Mouse (Mus musculus) bone marrow, adult 2 months (tissue): ENCODE data around the gene Ncoa6. TPM values are rescaled to one million over a fixed set of nuclear protein-coding genes. Genes with fewer than 3 reads are reported as not detected.

Experiments used
- H3K27ac ChIP-seq: fragments of 200-500 bp; 2 replicates; pipeline ENCODE4 v1.5.1; 2012; ENCODE audit warnings: low read depth, mild to moderate bottlenecking, control low read depth, inconsistent platforms, low read length; ENCODE audit not compliant: control insufficient read depth, poor library complexity, insufficient read depth
- H3K4me1 ChIP-seq: fragments of 200-500 bp; 2 replicates; pipeline ENCODE4 v1.6.1; 2011; ENCODE audit warnings: low read length; ENCODE audit not compliant: control insufficient read depth, insufficient read depth
- H3K4me3 ChIP-seq: fragments of 200-500 bp; replicated peaks from 2 replicates; pipeline ENCODE3; 2011; ENCODE audit warnings: mild to moderate bottlenecking, low read depth, low read length, control low read depth; ENCODE audit not compliant: control insufficient read depth
- CTCF ChIP-seq: fragments of 200-500 bp; IDR thresholded peaks from 2 replicates; pipeline ENCODE4 v1.5.1; 2011; ENCODE audit warnings: low read length, control low read depth; ENCODE audit not compliant: control insufficient read depth, insufficient read depth
- POLR2A ChIP-seq: fragments of 200-500 bp; IDR thresholded peaks from 2 replicates; pipeline ENCODE4 v1.6.1; 2011; ENCODE audit warnings: low read depth, mild to moderate bottlenecking, control low read depth, low read length, borderline replicate concordance; ENCODE audit not compliant: control insufficient read depth
- WGBS: fragments of 180-500 bp; shearing (Covaris S2); methylation state at CpG from one replicate; pipeline ENCODE4 v1.1.7; 2018; 5-methylcytosine and 5-hydroxymethylcytosine counted together
- polyA plus RNA-seq: library from polyadenylated mRNA; stranded (reverse); fragments of >200 nt; gene quantifications from 2 replicates; pipeline ENCODE4 v1.2.4, GENCODE M21; 2011; ENCODE audit warnings: low replicate concordance; ENCODE audit not compliant: missing spikeins, insufficient read depth, insufficient read length

Gene Ncoa6
- polyA plus RNA-seq: 18.1 and 35.1 TPM in 2 replicates

DNA sequence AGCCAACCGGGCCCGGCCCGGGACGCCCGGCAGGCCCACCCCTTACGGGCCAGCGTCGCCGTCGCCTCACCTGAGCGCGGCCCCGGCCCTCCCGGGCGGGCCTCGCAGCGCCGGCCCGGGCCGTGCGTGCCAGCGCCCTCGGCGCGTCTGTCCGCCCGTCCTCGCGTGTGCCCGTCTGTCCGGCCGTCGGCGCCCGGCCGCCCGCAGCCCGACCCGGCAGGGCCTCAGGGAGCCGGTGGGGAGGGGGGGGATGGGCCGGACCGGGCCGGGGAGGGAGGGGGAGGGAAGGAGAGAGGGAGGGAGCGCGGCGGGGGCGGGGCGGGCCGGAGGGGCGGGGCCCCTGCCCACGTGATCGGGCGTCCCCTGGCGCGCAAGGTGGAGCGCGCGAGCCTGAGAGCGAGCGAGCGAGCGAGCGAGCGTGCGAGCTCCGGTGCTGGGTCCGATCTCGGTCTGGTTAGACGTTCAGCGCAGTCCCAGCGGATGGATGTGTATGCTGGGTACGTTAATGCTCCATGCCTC, at the start of gene Ncoa6:
Gene Ncoa6 (minus strand): TSS at position 325 of the 519 bp plus-strand sequence.
- Histone ChIP-seq H3K27ac (peak within 1 kb of the TSS; percentile 81; the same call in 1 of the 2 replicates), H3K4me3 (peak within 1 kb of the TSS; percentile 87), H3K4me1 (no peaks in the 10 kb centered on the region; the same call in 1 of the 2 replicates)
- under 1% methylated on average over 65 of the region's 72 CpGs for WGBS
- no peak for TF ChIP-seq CTCF
- 0 out of 2 replicates have a peak, but pooled peaks have one; percentile 18 for TF ChIP-seq POLR2A

- WGBS: 26% methylated on average over 18 of the region's 18 CpGs
- peak overlapping the region; percentile 76 for H3K4me3 ChIP-seq
- peaks cover 3% of the 10 kb centered on the region; the same call in 1 of the 2 replicates for H3K4me1 ChIP-seq
- peak overlapping the region; percentile 77 for H3K27ac ChIP-seq
- TF ChIP-seq CTCF (no peak), POLR2A (no peak)
Measured at GRCm38 (mm10) chr2:155518531-155519270, 45.0 kb upstream of the Ncoa6 start.

DNA sequence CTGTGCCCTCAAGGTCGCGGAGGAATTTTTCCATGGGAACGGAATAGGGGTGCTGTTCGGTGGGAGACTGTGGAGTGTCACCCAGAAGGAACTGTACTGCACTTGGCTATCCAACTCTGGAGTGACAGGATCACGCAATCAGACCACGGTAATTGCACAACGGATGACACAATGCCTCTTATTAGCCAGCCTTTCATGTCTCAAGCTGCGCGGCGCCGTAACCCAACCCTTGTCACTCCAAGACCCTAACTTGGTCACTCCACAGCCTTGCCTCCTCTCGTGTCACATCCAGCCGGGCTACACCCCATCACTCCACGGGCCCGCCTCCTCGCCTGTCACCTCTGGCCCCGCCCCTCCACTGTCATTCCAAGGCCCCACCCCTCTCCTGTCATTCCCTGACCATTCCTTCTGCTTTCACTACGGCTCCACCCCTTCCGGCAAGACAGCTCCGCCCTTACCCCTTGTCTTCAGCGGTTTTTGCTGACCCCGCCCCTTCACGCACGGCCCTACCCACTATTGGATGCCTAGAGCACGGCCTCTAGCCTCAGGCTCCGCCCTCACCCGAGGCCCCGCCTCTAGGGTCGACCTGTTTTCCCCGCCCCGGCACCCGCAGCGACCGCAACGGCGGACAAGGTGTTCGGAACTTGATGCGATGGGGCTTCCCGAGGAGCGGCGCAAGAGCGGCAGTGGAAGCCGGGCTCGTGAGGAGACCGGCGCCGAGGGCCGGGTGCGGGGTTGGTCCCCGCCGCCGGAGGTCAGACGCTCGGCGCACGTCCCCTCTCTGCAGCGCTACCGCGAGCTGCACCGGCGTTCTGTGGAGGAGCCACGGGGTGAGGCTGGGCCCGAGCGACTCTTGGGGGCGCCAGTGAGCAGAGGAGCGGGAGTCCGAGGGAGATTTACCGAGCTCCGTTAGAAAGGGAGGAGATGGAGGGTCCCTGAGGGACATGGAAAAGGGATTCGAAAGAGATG, 44.0 kb upstream of the Ncoa6 start, which contains the start of the genes Acss2 and Ggt7:
Gene Acss2 (plus strand): TSS at position 494 of the 969 bp plus-strand sequence.
Gene Ggt7 (minus strand): TSS at position 783 of the 969 bp plus-strand sequence.
- 2% methylated on average over 70 of the region's 70 CpGs for WGBS

DNA sequence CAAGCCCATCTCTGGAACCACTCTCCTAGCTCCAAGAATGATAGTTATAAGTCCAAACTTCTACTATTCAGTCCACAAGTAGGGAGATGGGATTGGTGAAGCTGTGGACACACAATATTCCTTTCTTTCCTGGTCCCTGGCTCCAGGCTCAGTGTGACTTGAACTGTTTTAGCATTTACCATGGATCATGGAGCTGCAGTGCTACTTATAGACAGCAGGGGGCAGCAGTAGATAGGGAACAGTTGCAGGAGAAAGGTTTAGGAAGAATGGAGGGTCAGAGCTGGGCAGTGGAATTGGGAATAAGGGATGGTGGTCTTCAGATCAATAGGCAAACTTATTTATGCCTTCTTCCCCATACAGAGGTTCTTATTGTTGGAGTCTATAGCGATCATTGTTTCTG, 42.2 kb upstream of the Ncoa6 start:
- 4% methylated on average over 1 of the region's 1 CpGs for WGBS
- Histone ChIP-seq H3K4me3 (no peak overlapping the region), H3K27ac (no peak overlapping the region), H3K4me1 (peaks cover 3% of the 10 kb centered on the region; the same call in 1 of the 2 replicates)
- no peak for TF ChIP-seq POLR2A
- TF ChIP-seq CTCF: peak; percentile 69

More for the DNA sequence above, 44.0 kb upstream of the Ncoa6 start, which contains the start of the genes Acss2 and Ggt7:
- peak within 1 kb of the TSS; percentile 77 for H3K27ac ChIP-seq
- H3K4me3 ChIP-seq: peak within 1 kb of the TSS; percentile 76
- TF ChIP-seq CTCF: peak; percentile 70
- TF ChIP-seq POLR2A: peak; percentile 31; the same call in 1 of the 2 replicates
- peaks cover 3% of the 10 kb centered on the region; the same call in 1 of the 2 replicates for H3K4me1 ChIP-seq

DNA sequence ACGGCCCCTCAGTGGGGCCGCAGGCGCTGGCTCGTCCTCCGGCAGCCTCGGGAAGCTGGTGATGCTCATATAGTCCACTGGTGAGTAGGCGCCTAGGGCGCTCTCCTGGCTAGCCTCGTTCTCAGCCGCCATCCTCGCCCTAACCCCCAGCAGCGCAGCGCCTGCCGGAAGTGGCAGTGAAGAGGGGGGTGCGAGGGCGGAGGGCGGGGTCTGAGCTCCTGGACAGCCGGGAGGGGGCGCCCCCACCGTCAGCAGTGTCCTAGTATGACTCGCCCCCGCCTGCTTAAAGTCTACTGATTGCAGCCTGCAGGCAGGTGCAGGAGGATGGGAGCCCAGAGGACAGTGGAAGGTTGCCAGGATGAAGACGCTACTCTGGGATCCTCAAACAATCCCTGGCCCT, 41.0 kb upstream of the Ncoa6 start:
- no peak overlapping the region for H3K4me3 ChIP-seq
- 5% methylated on average over 23 of the region's 23 CpGs for WGBS
- H3K4me1 ChIP-seq: peaks cover 3% of the 10 kb centered on the region; the same call in 1 of the 2 replicates
- no peak overlapping the region for H3K27ac ChIP-seq
- peak; percentile 31; the same call in 1 of the 2 replicates for TF ChIP-seq CTCF
- no peak for TF ChIP-seq POLR2A

- H3K4me1 ChIP-seq: peaks cover 3% of the 10 kb centered on the region; the same call in 1 of the 2 replicates
- no peak for TF ChIP-seq CTCF
- TF ChIP-seq POLR2A: no peak
- H3K27ac ChIP-seq: no peak overlapping the region
- 52% methylated on average over 5 of the region's 5 CpGs for WGBS
- no peak overlapping the region for H3K4me3 ChIP-seq
Measured at GRCm38 (mm10) chr2:155513543-155513942, 39.8 kb upstream of the Ncoa6 start.

- 55% methylated on average over 4 of the region's 4 CpGs for WGBS
- no peak for TF ChIP-seq POLR2A
- TF ChIP-seq CTCF: peak; percentile 75
- peaks cover 3% of the 10 kb centered on the region; the same call in 1 of the 2 replicates for H3K4me1 ChIP-seq
Measured at GRCm38 (mm10) chr2:155512479-155512878, 38.8 kb upstream of the Ncoa6 start.

More at GRCm38 (mm10) chr2:155512479-155512878, 38.8 kb upstream of the Ncoa6 start:
- no peak overlapping the region for H3K27ac ChIP-seq
- H3K4me3 ChIP-seq: no peak overlapping the region
